In genomic region chr11:100897294-100898231, GRCm38 (mm10) we compare ENCODE assay signal across 9 mouse cellular contexts. TPM values are rescaled to one million over a fixed set of nuclear protein-coding genes. Genes with fewer than 3 reads are reported as not detected.
A peak's percentile ranks its signal among the peaks of the same experiment; 100 is the strongest.
DNase-seq lines count a peak whose midpoint lies in the region; ATAC-seq lines count a peak whose summit lies in the region.
"Had no signal": no experiment of that assay in that cellular context is flagged by ENCODE, and none has a peak within 500 bp of the region (broad histone marks: within the 10 kb centered on the region; RNA-seq: fewer than 3 reads in every experiment).

No protein-coding gene starts in this region.

- peaks cover 5% of the 10 kb centered on the region; the same call in 1 of the 2 replicates for H3K9me3 ChIP-seq in hindbrain, embryonic 13.5 days
- H3K9me3 ChIP-seq in hindbrain, embryonic 16.5 days (ENCODE audit: control insufficient read depth, low read length): peaks cover 6% of the 10 kb centered on the region
- H3K9me3 ChIP-seq: embryonic facial prominence, embryonic 12.5 days had no signal

- H3K9ac ChIP-seq in hindbrain, embryonic 13.5 days: no peak overlapping the region
- H3K9ac ChIP-seq in hindbrain, embryonic 16.5 days (ENCODE audit: low read depth, low read length): no peak overlapping the region
- H3K9ac ChIP-seq: embryonic facial prominence, embryonic 12.5 days had no signal

- no peak for ATAC-seq in hindbrain, embryonic 13.5 days (ENCODE audit: low FRiP score)
- no peak for ATAC-seq in hindbrain, embryonic 16.5 days

- peaks cover 16% of the 10 kb centered on the region for H3K4me1 ChIP-seq in hindbrain, embryonic 13.5 days (replicated peaks)
- H3K4me1 ChIP-seq in hindbrain, embryonic 16.5 days (ENCODE audit: control insufficient read depth, insufficient read depth, low read depth, low read length): peaks cover 4% of the 10 kb centered on the region
- H3K4me1 ChIP-seq: embryonic facial prominence, embryonic 12.5 days had no signal

- DNase-seq in Muller cell, postnatal 12 days (ENCODE audit: inconsistent ontology term): peak; percentile 80
- peak; percentile 34 to 60 for DNase-seq in frontal cortex, postnatal 36 days (ENCODE audit: low spot score in 2 of 2)
- DNase-seq in naive thymus-derived CD4-positive, alpha-beta T cell, adult 2 months (ENCODE audit: low read depth): peak; percentile 42
- no peak for DNase-seq in adrenal gland, postnatal 14 days
- DNase-seq in urinary bladder, adult 2 months (ENCODE audit: low spot score): no peak
- DNase-seq in urinary bladder, postnatal 36 days (ENCODE audit: low spot score in 2 of 2): no peak

- no peak overlapping the region for H3K4me2 ChIP-seq in hindbrain, embryonic 13.5 days
- no peak overlapping the region for H3K4me2 ChIP-seq in hindbrain, embryonic 16.5 days (ENCODE audit: low read length)
- H3K4me2 ChIP-seq: embryonic facial prominence, embryonic 12.5 days had no signal

- no peaks in the 10 kb centered on the region for H3K27me3 ChIP-seq in hindbrain, embryonic 13.5 days
- no peaks in the 10 kb centered on the region for H3K27me3 ChIP-seq in hindbrain, embryonic 16.5 days (replicated peaks; ENCODE audit: control insufficient read depth, insufficient read depth, low read length)
- H3K27me3 ChIP-seq: embryonic facial prominence, embryonic 12.5 days had no signal

- WGBS in hindbrain, embryonic 13.5 days: 66% methylated on average over 7 of the region's 7 CpGs
- 63% methylated on average over 7 of the region's 7 CpGs for WGBS in hindbrain, embryonic 16.5 days

- H3K4me3 ChIP-seq in hindbrain, embryonic 13.5 days: no peak overlapping the region
- no peak overlapping the region for H3K4me3 ChIP-seq in hindbrain, embryonic 16.5 days (ENCODE audit: low read length)
- H3K4me3 ChIP-seq: embryonic facial prominence, embryonic 12.5 days had no signal

- H3K27ac ChIP-seq in hindbrain, embryonic 13.5 days: peak overlapping the region; percentile 67
- no peak overlapping the region for H3K27ac ChIP-seq in hindbrain, embryonic 16.5 days (ENCODE audit: low read depth, low read length)
- H3K27ac ChIP-seq: embryonic facial prominence, embryonic 12.5 days had no signal

- peaks cover 51% of the 10 kb centered on the region for H3K36me3 ChIP-seq in hindbrain, embryonic 13.5 days
- peaks cover 29% of the 10 kb centered on the region for H3K36me3 ChIP-seq in hindbrain, embryonic 16.5 days (ENCODE audit: control insufficient read depth, insufficient read depth, low read length)

RNA-seq across cellular contexts. Expression of gene Stat5a, which starts 38.4 kb away (rescaled TPM):
- polyA plus RNA-seq in hindbrain, embryonic 13.5 days (2015; fragmentation: Nextera tagmentation; extraction: Ambion mirVana): 2.1 and 2.3 TPM in 2 replicates
- 1.8 and 2.4 TPM in 2 replicates for polyA plus RNA-seq in hindbrain, embryonic 16.5 days (2015; fragmentation: Nextera tagmentation; extraction: Ambion mirVana)
- 37.8 and 44.2 TPM in 2 replicates for total RNA-seq in adrenal gland, postnatal 14 days (2021)
- 9.0 and 11.4 TPM in 2 replicates for polyA plus RNA-seq in urinary bladder, adult 2 months (2012; rRNA removed)

RNA-seq across cellular contexts. Expression of gene Stat3, which starts 41.8 kb away (rescaled TPM):
- 51.5 and 53.3 TPM in 2 replicates for polyA plus RNA-seq in hindbrain, embryonic 13.5 days (2015; fragmentation: Nextera tagmentation; extraction: Ambion mirVana)
- 49.2 and 49.5 TPM in 2 replicates for polyA plus RNA-seq in hindbrain, embryonic 16.5 days (2015; fragmentation: Nextera tagmentation; extraction: Ambion mirVana)
- 75.1 and 82.4 TPM in 2 replicates for total RNA-seq in adrenal gland, postnatal 14 days (2021)
- 91.2 and 103 TPM in 2 replicates for polyA plus RNA-seq in urinary bladder, adult 2 months (2012; rRNA removed)

RNA-seq across cellular contexts. Expression of gene Stat5b, which starts 47.0 kb away (rescaled TPM):
- polyA plus RNA-seq in hindbrain, embryonic 13.5 days (2015; fragmentation: Nextera tagmentation; extraction: Ambion mirVana): 14.1 and 15.7 TPM in 2 replicates
- polyA plus RNA-seq in hindbrain, embryonic 16.5 days (2015; fragmentation: Nextera tagmentation; extraction: Ambion mirVana): 15.0 and 18.9 TPM in 2 replicates
- total RNA-seq in adrenal gland, postnatal 14 days (2021): 72.8 and 74.6 TPM in 2 replicates
- 18.1 and 21.5 TPM in 2 replicates for polyA plus RNA-seq in urinary bladder, adult 2 months (2012; rRNA removed)

Comparison
In these comparisons a context has a peak if more than half of its experiments do, and no peak if none do; other contexts are left out.
1. DNase-seq: peak in Muller cell, postnatal 12 days (single experiment), frontal cortex, postnatal 36 days (2 of 2) and naive thymus-derived CD4-positive, alpha-beta T cell, adult 2 months (single experiment); none in adrenal gland, postnatal 14 days (single experiment), urinary bladder, adult 2 months (single experiment) and urinary bladder, postnatal 36 days (0 of 2).